Mouse (Mus musculus): ENCODE measurements around the gene Gm10715. TPM values are rescaled to one million over a fixed set of nuclear protein-coding genes. Genes with fewer than 3 reads are reported as not detected.
"Not testable (repeated sequence)": the region's sequence is repeated elsewhere in the genome, so short reads cannot be mapped to it uniquely, and the experiment has no call there.

Gm10715 gene
- not detected in 2 replicates for polyA plus RNA-seq (2012; rRNA removed)

DNA sequence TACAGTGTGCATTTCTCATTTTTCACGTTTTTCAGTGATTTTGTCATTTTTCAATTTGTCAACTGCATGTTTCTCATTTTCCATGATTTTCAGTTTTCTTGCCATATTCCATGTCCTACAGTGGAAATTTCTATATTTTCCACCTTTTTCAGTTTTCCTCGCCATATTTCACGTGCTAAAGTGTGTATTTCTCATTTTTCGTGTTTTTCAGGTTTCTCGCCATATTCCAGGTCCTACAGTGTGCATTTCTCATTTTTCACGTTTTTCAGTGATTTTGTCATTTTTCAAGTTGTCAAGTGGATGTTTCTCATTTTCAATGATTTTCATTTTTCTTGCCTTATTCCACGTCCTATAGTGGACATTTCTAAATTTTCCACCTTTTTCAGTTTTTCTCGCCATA, at the start of gene Gm10715:
TSS of gene Gm10715 (plus strand) at position 301 of the 400 bp plus-strand sequence.
- not testable (repeated sequence) for H3K4me3 ChIP-seq (ENCODE audit: insufficient read depth, low read depth, low read length); H3K27ac ChIP-seq (ENCODE audit: insufficient read depth, low read depth, low read length); DNase-seq; H3K27me3 ChIP-seq (replicated peaks; ENCODE audit: control insufficient read depth, insufficient read depth, low read length); H3K4me1 ChIP-seq (ENCODE audit: control insufficient read depth, insufficient read depth, low read length); H3K36me3 ChIP-seq (ENCODE audit: control insufficient read depth, insufficient read depth, low read length)
- 82% methylated on average over 8 of the region's 8 CpGs for WGBS

DNA sequence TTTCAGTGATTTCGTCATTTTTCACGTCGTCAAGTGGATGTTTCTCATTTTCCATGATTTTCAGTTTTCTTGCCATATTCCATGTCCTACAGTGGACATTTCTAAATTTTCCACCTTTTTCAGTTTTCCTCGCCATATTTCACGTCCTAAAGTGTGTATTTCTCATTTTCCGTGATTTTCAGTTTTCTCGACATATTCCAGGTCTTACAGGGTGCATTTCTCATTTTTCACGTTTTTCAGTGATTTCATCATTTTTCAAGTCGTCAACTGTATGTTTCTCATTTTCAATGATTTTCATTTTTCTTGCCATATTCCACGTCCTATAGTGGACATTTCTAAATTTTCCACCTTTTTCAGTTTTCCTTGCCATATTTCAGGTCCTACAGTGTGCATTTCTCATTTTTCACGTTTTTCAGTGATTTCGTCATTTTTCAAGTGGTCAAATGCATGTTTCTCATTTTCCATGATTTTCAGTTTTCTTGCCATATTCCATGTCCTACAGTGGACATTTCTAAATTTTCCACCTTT, 36.2 kb upstream of the Gm10715 start, which contains the start of gene Gm10722:
TSS of gene Gm10722 (plus strand) at position 478 of the 528 bp plus-strand sequence.
- H3K4me1 ChIP-seq (ENCODE audit: control insufficient read depth, insufficient read depth, low read length), result not testable (repeated sequence)
- WGBS, result 76% methylated on average over 12 of the region's 12 CpGs
- DNase-seq, result peak; percentile 41

GRCm38 (mm10) chr9:3001006-3001405, 35.7 kb upstream of the Gm10715 start:
- DNase-seq, result peak; percentile 50
- not testable (repeated sequence) for H3K27me3 ChIP-seq (replicated peaks; ENCODE audit: control insufficient read depth, insufficient read depth, low read length); H3K27ac ChIP-seq (ENCODE audit: insufficient read depth, low read depth, low read length); H3K4me1 ChIP-seq (ENCODE audit: control insufficient read depth, insufficient read depth, low read length); H3K4me3 ChIP-seq (ENCODE audit: insufficient read depth, low read depth, low read length); H3K36me3 ChIP-seq (ENCODE audit: control insufficient read depth, insufficient read depth, low read length)
- 70% methylated on average over 8 of the region's 8 CpGs for WGBS

More for the DNA sequence above, 36.2 kb upstream of the Gm10715 start, which contains the start of gene Gm10722:
- H3K4me3 ChIP-seq (ENCODE audit: insufficient read depth, low read depth, low read length); H3K36me3 ChIP-seq (ENCODE audit: control insufficient read depth, insufficient read depth, low read length); H3K27ac ChIP-seq (ENCODE audit: insufficient read depth, low read depth, low read length); H3K27me3 ChIP-seq (replicated peaks; ENCODE audit: control insufficient read depth, insufficient read depth, low read length): not testable (repeated sequence)

DNA sequence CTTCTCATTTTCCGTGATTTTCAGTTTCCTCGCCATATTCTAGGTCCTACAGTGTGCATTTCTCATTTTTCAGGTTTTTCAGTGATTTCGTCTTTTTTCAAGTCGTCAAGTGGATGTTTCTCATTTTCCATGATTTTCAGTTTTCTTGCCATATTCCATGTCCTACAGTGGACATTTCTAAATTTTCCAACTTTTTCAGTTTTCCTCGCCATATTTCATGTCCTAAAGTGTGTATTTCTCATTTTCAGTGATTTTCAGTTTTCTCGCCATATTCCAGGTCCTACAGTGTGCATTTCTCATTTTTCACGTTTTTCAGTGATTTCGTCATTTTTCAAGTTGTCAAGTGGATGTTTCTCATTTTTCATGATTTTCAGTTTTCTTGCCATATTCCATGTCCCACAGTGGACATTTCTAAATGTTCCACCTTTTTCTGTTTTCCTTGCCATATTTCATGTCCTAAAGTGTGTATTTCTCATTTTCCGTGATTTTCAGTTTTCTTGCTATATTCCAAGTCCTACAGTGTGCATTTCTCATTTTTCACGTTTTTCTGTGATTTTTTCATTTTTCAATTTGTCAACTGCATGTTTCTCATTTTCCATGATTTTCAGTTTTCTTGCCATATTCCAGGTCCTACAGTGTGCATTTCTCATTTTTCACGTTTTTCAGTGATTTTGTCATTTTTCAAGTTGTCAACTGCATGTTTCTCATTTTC, 34.6 kb upstream of the Gm10715 start:
- H3K4me1 ChIP-seq (ENCODE audit: control insufficient read depth, insufficient read depth, low read length); H3K27ac ChIP-seq (ENCODE audit: insufficient read depth, low read depth, low read length); H3K27me3 ChIP-seq (replicated peaks; ENCODE audit: control insufficient read depth, insufficient read depth, low read length); H3K36me3 ChIP-seq (ENCODE audit: control insufficient read depth, insufficient read depth, low read length); H3K4me3 ChIP-seq (ENCODE audit: insufficient read depth, low read depth, low read length): not testable (repeated sequence)
- 72% methylated on average over 9 of the region's 11 CpGs for WGBS
- peak; percentile 99 for DNase-seq

- DNase-seq; H3K27ac ChIP-seq (ENCODE audit: insufficient read depth, low read depth, low read length); H3K36me3 ChIP-seq (ENCODE audit: control insufficient read depth, insufficient read depth, low read length); H3K4me1 ChIP-seq (ENCODE audit: control insufficient read depth, insufficient read depth, low read length); H3K4me3 ChIP-seq (ENCODE audit: insufficient read depth, low read depth, low read length); H3K27me3 ChIP-seq (replicated peaks; ENCODE audit: control insufficient read depth, insufficient read depth, low read length): not testable (repeated sequence)
- WGBS, result 79% methylated on average over 6 of the region's 14 CpGs
These were observed 33.8 kb upstream of the Gm10715 start, which contains the start of gene Gm11168 for GRCm38 (mm10) chr9:3002794-3003396. Gene Gm11168 (plus strand): TSS chr9:3003346.

DNA sequence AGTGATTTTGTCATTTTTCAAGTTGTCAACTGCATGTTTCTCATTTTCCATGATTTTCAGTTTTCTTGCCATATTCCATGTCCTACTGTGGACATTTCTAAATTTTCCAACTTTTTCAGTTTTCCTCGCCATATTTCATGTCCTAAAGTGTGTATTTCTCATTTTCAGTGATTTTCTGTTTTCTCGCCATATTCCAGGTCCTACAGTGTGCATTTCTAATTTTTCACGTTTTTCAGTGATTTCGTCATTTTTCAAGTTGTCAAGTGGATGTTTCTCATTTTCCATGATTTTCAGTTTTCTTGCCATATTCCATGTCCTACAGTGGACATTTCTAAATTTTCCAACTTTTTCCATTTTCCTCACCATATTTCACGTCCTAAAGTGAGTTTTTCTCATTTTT, 30.5 kb upstream of the Gm10715 start:
- 81% methylated on average over 1 of the region's 5 CpGs for WGBS
- not testable (repeated sequence) for H3K36me3 ChIP-seq (ENCODE audit: control insufficient read depth, insufficient read depth, low read length); H3K4me1 ChIP-seq (ENCODE audit: control insufficient read depth, insufficient read depth, low read length); H3K4me3 ChIP-seq (ENCODE audit: insufficient read depth, low read depth, low read length); H3K27ac ChIP-seq (ENCODE audit: insufficient read depth, low read depth, low read length); H3K27me3 ChIP-seq (replicated peaks; ENCODE audit: control insufficient read depth, insufficient read depth, low read length); DNase-seq

- not testable (repeated sequence) for H3K36me3 ChIP-seq (ENCODE audit: control insufficient read depth, insufficient read depth, low read length); H3K27ac ChIP-seq (ENCODE audit: insufficient read depth, low read depth, low read length); H3K4me1 ChIP-seq (ENCODE audit: control insufficient read depth, insufficient read depth, low read length); H3K27me3 ChIP-seq (replicated peaks; ENCODE audit: control insufficient read depth, insufficient read depth, low read length); H3K4me3 ChIP-seq (ENCODE audit: insufficient read depth, low read depth, low read length)
- 73% methylated on average over 8 of the region's 8 CpGs for WGBS
- peak; percentile 94 for DNase-seq
These were observed 30.0 kb upstream of the Gm10715 start for GRCm38 (mm10) chr9:3006636-3007035.

- WGBS, result 79% methylated on average over 8 of the region's 9 CpGs
- H3K4me3 ChIP-seq (ENCODE audit: insufficient read depth, low read depth, low read length); DNase-seq; H3K27me3 ChIP-seq (replicated peaks; ENCODE audit: control insufficient read depth, insufficient read depth, low read length); H3K27ac ChIP-seq (ENCODE audit: insufficient read depth, low read depth, low read length); H3K36me3 ChIP-seq (ENCODE audit: control insufficient read depth, insufficient read depth, low read length); H3K4me1 ChIP-seq (ENCODE audit: control insufficient read depth, insufficient read depth, low read length): not testable (repeated sequence)
These were observed 29.4 kb upstream of the Gm10715 start for GRCm38 (mm10) chr9:3007272-3007671.

DNA sequence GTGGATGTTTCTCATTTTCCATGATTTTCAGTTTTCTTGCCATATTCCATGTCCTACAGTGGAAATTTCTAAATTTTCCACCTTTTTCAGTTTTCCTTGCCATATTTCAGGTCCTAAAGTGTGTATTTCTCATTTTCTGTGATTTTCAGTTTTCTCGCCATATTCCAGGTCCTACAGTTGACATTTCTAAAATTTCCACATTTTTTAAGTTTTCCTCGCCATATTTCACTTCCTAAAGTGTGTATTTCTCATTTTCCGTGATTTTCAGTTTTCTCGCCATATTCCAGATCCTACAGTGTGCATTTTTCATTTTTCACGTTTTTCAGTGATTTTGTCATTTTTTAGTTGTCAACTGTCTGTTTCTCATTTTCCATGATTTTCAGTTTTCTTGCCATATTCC, 27.3 kb upstream of the Gm10715 start:
- H3K27ac ChIP-seq (ENCODE audit: insufficient read depth, low read depth, low read length); H3K4me1 ChIP-seq (ENCODE audit: control insufficient read depth, insufficient read depth, low read length); H3K36me3 ChIP-seq (ENCODE audit: control insufficient read depth, insufficient read depth, low read length); DNase-seq; H3K27me3 ChIP-seq (replicated peaks; ENCODE audit: control insufficient read depth, insufficient read depth, low read length); H3K4me3 ChIP-seq (ENCODE audit: insufficient read depth, low read depth, low read length): not testable (repeated sequence)
- no CpG with 5 or more reads among the region's 5 CpGs for WGBS

GRCm38 (mm10) chr9:3012054-3012621, 24.5 kb upstream of the Gm10715 start:
- H3K4me3 ChIP-seq (ENCODE audit: insufficient read depth, low read depth, low read length); H3K4me1 ChIP-seq (ENCODE audit: control insufficient read depth, insufficient read depth, low read length); H3K27me3 ChIP-seq (replicated peaks; ENCODE audit: control insufficient read depth, insufficient read depth, low read length); DNase-seq; H3K27ac ChIP-seq (ENCODE audit: insufficient read depth, low read depth, low read length); H3K36me3 ChIP-seq (ENCODE audit: control insufficient read depth, insufficient read depth, low read length): not testable (repeated sequence)
- 84% methylated on average over 3 of the region's 7 CpGs for WGBS

DNA sequence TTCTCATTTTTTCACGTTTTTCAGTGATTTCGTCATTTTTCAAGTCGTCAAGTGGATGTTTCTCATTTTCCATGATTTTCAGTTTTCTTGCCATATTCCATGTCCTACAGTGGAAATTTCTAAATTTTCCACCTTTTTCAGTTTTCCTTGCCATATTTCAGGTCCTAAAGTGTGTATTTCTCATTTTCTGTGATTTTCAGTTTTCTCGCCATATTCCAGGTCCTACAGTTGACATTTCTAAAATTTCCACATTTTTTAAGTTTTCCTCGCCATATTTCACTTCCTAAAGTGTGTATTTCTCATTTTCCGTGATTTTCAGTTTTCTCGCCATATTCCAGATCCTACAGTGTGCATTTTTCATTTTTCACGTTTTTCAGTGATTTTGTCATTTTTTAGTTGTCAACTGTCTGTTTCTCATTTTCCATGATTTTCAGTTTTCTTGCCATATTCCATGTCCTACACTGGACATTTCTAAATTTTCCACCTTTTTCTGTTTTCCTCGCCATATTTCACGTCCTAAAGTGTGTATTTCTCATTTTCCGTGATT, 23.9 kb upstream of the Gm10715 start, which contains the start of gene Gm10721:
TSS of gene Gm10721 (plus strand) at position 408 of the 547 bp plus-strand sequence.
- H3K27me3 ChIP-seq (replicated peaks; ENCODE audit: control insufficient read depth, insufficient read depth, low read length); H3K36me3 ChIP-seq (ENCODE audit: control insufficient read depth, insufficient read depth, low read length); H3K4me1 ChIP-seq (ENCODE audit: control insufficient read depth, insufficient read depth, low read length); H3K27ac ChIP-seq (ENCODE audit: insufficient read depth, low read depth, low read length); DNase-seq; H3K4me3 ChIP-seq (ENCODE audit: insufficient read depth, low read depth, low read length): not testable (repeated sequence)
- WGBS, result no CpG with 5 or more reads among the region's 11 CpGs
